Mouse (Mus musculus) thymus, postnatal 10 days (tissue): ENCODE measurements around the gene Rnf222.
A peak's percentile ranks its signal among the peaks of the same experiment; 100 is the strongest.

ENCODE experiments used
- DNase-seq, 2 experiments: peaks; one replicate each; pipeline ENCODE4 v3.0.0; 2021; ENCODE audit warnings: low spot score in 2 of 2

Gene Rnf222

DNA sequence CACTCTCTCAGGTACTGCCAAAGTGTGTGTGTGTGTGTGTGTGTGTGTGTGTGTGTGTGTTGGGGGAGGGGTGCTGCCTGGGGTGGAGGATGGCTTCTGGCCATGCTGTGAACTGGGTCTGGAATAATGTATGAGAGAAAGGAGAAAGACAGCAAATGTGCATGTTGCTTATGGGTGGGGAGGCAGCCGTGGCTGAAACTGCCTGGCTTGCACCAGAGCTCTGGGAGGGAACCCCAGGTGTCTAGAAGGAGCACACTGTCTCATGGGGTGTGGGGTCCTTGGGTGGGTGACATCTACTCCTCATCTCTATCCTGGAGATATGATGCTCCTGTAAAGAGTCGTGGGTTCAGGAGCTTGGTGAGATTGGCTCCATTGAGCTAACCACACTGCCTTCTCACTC is 300 bp downstream of the Rnf222 start:
- DNase-seq: no peak

DNA sequence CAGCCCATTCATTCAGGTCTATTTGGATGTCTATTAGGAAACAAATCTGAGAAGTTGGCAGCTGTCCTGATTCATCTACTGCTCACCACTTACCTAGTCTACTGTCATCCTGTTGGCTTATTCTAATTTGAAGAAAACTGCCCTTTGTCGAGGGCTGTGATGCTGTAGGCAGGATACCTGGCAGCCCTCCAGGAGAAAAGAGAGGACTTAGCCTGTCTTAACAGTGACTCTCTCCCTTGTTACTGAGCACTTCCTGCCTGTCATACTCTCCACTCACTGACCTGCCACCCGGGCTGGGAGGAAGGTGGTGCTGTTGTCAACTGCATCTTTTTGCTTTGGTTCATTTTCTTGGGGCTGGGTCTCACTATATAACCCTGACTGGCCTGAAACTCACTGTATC is 2.3 kb downstream of the Rnf222 start:
- DNase-seq: no peak

- DNase-seq: no peak
These were observed 3.5 kb downstream of the Rnf222 start for GRCm38 (mm10) chr11:68891823-68892222.

GRCm38 (mm10) chr11:68892233-68892832 is 4.0 kb downstream of the Rnf222 start:
- no peak for DNase-seq

GRCm38 (mm10) chr11:68893911-68894464 is 5.6 kb downstream of the Rnf222 start:
- no peak for DNase-seq

DNA sequence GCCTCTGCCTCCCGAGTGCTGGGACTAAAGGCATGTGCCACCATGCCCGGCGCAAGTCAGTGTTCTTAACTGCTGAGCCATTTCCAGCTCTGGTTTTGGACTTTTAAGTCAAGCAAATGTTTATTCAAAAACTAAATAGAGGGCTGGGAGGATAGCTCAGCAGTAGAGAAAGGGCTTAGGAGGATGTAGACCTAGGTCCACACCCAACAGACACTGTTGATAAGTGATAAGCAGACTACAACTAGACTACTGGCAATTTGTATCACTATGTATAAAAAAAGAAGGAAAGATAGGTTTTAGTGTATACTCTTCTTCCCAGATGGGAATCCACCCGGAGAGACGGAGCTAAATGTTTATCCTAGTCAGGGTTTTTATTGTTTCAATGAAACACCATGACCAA is 7.9 kb downstream of the Rnf222 start:
- no peak for DNase-seq

DNA sequence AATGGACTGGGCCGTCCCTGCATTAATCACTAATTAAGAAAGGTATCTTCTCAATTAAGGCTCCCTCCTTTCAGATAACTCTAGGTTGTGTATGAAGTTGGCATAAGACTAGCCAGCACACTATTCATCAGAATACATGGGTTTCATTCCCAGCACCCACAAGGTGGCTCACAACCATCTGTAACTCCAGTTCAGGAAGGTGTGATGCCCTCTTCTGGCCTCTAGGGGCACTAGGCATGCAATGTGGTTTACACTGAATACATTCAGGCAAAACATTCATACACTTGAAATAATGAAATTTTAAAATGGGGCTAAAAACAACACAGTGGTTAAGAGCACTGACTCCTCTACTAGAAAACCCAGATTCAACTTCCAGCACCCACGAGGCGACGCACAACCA is 8.8 kb downstream of the Rnf222 start:
- peak; percentile 38 to 59 for DNase-seq

DNA sequence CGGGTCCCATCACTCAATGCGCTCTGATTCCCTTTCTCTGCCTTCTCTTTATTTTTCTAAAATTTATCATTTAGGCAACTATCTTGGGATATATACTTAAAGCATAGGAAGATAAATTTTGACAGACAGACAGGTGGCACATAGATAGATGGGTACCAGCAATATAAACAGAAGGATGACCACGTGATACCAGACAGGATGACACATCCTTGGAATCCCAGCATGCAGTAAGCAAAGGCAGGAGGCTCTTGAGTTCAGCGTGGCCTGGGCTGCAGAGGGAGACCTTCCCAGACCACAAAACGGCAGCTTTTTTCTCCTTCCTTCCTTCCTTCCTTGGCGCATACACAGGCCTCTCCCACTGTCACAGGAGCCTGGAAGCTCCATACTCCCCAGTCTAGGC is 9.5 kb downstream of the Rnf222 start:
- DNase-seq: no peak

- DNase-seq: no peak
These were observed 10.4 kb downstream of the Rnf222 start for GRCm38 (mm10) chr11:68898790-68899189.

- no peak for DNase-seq
These were observed 11.5 kb downstream of the Rnf222 start for GRCm38 (mm10) chr11:68899815-68900214.

GRCm38 (mm10) chr11:68900519-68901350 is 12.4 kb downstream of the Rnf222 start:
- peak in 1 of 2 experiments; percentile 15 for DNase-seq

GRCm38 (mm10) chr11:68901351-68902046 is 13.1 kb downstream of the Rnf222 start, which contains the start of gene Rpl26:
Rpl26 (plus strand) TSS chr11:68901583.
- DNase-seq: peak; percentile 97 to 98

GRCm38 (mm10) chr11:68902047-68902364 is 13.7 kb downstream of the Rnf222 start:
- DNase-seq: no peak

DNA sequence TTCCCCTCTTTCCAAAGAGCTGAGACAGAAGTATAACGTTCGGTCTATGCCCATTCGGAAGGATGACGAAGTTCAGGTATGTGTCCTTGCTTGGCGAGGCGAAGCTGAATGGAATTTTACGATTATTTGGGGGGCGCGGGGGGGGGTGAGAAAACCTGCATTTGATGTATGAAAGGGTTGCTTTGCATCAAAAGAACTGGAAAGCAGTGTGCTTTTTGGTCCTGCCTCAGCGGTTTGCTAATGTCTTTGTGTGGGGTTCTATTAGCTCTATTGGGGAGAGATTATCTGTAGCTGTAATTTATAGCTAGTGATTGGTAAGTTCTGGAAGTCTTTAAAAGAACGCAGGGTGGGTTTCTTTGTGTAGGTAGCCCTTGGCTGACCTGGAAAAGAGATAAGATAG is 14.0 kb downstream of the Rnf222 start:
- DNase-seq: no peak

- DNase-seq: no peak
These were observed 14.5 kb downstream of the Rnf222 start for GRCm38 (mm10) chr11:68902823-68903222.

GRCm38 (mm10) chr11:68903775-68904174 is 15.4 kb downstream of the Rnf222 start:
- DNase-seq: no peak

DNA sequence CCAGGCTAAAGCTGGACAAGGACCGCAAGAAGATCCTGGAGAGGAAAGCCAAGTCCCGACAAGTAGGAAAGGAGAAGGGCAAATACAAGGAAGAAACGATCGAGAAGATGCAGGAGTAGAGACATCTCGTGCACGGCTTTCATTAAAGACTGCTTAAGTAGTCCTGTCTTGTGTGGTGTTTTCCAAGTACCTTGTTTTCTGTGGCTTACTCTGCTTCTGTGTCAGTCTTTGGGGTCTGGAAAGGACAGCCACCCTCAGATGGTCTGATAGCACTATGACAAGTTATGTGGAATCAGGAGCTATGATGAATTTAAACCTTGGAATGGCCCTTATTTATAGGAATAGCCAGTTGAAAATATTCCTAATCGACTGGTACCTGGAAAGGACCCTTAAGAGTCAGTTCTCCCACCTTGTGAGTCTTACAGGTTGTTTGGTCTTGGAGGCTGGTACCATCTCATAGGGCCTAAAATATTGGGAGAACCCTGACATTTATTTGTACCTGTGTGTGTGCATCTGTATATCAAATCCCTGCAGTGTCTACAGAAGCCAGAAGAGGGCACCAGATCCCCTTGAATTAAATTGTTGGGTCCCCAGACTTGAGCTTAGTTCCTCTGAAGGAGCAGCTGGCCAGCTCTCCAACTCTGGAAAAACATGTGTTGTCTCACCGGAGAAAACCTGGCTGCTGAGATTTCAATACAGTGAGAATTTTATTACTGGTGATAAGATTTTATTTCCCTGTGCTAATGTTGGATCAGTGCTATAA is 16.2 kb downstream of the Rnf222 start:
- peak; percentile 45 to 74 for DNase-seq

DNA sequence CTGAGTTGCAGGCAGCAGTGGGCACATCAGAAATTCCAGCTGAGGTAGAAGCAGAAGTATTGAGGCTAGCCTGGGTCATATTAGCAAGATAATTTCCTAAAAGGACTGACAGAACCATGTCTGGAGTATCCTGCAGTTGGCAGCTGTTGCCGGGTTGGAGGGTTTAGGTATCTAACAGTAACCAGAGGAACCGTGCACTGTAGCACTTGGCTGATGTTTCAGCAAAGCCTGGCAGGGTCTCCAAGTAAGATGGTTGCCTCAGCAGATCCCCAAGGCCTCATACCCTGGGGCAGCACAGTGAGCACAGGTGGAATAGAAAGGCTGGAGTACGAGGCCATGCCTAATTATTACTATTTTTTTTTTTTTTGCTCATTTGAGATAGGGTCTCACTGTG is 16.8 kb downstream of the Rnf222 start:
- no peak for DNase-seq

GRCm38 (mm10) chr11:68905665-68906460 is 17.5 kb downstream of the Rnf222 start:
- no peak for DNase-seq

DNA sequence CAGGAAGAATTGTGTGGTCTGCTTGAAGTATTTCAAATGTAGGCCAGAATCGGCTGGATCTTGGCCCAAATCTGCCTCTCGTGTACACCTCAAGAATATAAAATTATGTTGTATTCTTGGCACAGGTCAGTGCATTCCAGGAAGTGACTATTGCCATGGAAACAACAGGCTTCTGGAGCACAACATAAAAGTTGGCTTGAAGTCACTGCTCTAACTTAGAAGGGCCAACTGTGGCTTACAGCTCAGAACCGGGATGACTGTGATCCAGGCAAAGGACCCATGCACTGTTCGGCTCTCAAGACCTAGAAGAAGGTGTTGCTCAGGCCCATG is 18.1 kb downstream of the Rnf222 start:
- DNase-seq: no peak

GRCm38 (mm10) chr11:68907251-68907650 is 18.9 kb downstream of the Rnf222 start:
- no peak for DNase-seq
